Mouse (Mus musculus): ENCODE data around the gene Myadml2. TPM values are rescaled to one million over a fixed set of nuclear protein-coding genes. Genes with fewer than 3 reads are reported as not detected.

The Myadml2 gene
- polyA plus RNA-seq, 1 experiment from 2014 or later = not detected

DNA sequence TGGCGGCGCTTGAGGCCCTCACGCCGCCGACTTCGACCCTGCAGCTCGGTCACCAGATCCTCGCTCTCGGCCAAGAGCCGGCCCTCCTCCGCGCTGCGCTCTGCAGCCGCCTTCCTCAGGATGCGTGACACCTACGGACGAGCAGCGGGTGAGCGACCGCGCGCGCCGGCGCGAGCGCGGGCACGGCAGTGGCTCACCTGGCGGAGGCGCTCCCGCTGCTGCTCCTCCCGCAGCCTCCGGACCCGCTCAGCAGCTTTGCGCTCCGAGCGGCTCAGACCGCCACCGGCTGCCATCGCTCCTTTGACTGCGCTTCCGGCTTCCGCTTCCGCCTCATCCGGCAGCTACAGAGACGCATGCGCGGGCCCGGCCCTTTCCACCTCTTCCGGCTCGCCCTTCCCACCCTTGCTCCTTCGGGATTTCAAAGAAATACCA, 23.3 kb downstream of the Myadml2 start:
- Histone ChIP-seq H3K36me3 (peaks cover 69% of the 10 kb centered on the region), H3K4me1 (peaks cover 35% of the 10 kb centered on the region), H3K9me3 (replicated peaks) (no peaks in the 10 kb centered on the region), H3K27ac (replicated peaks) (peak overlapping the region; percentile 85), H3K4me3 (peak overlapping the region; percentile 97), H3K27me3 (ENCODE audit: low read depth, poor library complexity, severe bottlenecking) (no peaks in the 10 kb centered on the region)
- DNase-seq (ENCODE audit: low spot score) = peak; percentile 87
- WGBS = under 1% methylated on average over 52 of the region's 53 CpGs

DNA sequence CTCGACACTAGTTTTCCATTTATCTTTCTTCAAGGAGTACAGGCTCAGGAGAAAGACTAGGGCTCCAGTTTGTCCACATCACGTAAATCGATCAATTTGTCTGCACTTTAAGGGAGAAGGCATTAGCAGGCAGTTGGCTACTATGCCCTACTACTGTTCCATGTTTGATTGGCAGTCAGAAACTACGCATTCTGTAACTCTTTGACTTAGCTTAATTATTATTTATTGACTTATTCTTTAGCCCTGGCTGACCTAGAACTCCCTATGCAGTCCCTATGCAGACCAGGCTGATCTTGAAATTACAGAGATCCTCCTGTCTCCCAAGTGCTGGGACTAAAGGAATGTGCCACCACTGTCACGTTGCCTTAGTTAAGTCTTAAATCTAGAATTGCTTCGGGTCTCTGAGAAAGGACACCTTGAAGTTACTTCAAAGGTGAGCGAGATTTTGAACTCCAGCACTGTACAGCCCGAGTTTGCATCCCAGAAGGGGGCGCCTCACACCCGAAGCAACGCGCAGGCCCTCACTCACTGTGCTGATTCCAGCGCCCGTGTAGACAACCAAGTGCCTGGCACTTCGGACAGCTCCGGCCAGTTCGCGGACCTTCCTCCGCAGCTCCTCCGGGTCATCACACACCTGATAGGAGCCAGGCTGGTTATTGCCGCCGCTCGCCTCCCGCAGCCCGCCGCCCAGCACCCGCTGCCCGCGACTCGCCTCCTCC, 23.8 kb downstream of the Myadml2 start:
- DNase-seq (ENCODE audit: low spot score) = peak; percentile 62
- Histone ChIP-seq H3K36me3 (peaks cover 69% of the 10 kb centered on the region), H3K27me3 (ENCODE audit: low read depth, poor library complexity, severe bottlenecking) (no peaks in the 10 kb centered on the region), H3K4me1 (peaks cover 30% of the 10 kb centered on the region), H3K4me3 (peak overlapping the region; percentile 97), H3K27ac (replicated peaks) (peak overlapping the region; percentile 85), H3K9me3 (replicated peaks) (no peaks in the 10 kb centered on the region)
- 12% methylated on average over 30 of the region's 30 CpGs for WGBS

DNA sequence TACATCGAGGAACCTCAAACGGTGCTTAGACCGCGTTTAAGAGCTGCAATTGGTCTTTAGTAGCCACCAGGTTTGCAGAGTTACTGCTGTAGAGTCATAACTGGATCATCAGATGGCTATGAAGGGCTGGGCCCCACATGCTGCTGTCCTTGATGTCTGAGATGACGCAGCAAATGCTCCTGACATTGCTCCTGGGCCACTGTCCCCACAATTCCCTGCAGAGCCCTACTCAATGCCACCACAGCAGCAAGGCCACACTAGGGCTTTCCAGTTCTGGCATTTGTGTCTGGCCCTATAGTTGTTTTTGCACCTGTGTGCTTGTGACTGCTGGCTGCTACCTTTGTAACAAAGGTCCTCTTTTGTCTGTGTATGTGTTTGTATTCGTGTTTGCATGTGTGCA, 25.2 kb downstream of the Myadml2 start:
- Histone ChIP-seq H3K4me1 (peaks cover 34% of the 10 kb centered on the region), H3K9me3 (replicated peaks) (no peaks in the 10 kb centered on the region), H3K36me3 (peaks cover 72% of the 10 kb centered on the region), H3K27ac (replicated peaks) (no peak overlapping the region), H3K4me3 (no peak overlapping the region), H3K27me3 (ENCODE audit: low read depth, poor library complexity, severe bottlenecking) (no peaks in the 10 kb centered on the region)
- WGBS = 92% methylated on average over 6 of the region's 6 CpGs
- DNase-seq (ENCODE audit: low spot score) = no peak

DNA sequence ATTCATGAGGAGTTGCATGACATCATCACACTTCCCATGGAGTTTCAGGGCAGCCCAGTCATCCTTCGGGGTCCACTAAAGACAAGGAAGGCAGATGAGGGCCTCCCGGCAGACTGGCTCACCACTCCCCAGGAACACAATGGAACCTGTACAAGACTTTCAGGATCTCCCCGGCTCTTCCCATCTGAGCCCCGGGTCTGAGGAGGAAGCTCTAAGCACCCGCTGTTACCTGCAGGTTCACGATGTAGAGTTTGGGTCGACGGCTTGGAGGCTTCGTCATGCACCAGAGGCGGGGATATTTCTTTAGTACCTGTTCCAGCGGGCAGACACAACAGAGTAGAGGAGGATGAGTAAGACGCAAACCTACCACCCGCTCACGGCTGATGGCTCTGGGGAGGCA, 27.8 kb downstream of the Myadml2 start:
- H3K9me3 ChIP-seq (replicated peaks) = no peaks in the 10 kb centered on the region
- H3K4me1 ChIP-seq = peaks cover 47% of the 10 kb centered on the region
- peaks cover 66% of the 10 kb centered on the region for H3K36me3 ChIP-seq
- no peak for DNase-seq (ENCODE audit: low spot score)
- no peak overlapping the region for H3K4me3 ChIP-seq
- H3K27ac ChIP-seq (replicated peaks) = no peak overlapping the region
- no peaks in the 10 kb centered on the region for H3K27me3 ChIP-seq (ENCODE audit: low read depth, poor library complexity, severe bottlenecking)
- WGBS = 94% methylated on average over 14 of the region's 14 CpGs

- H3K36me3 ChIP-seq = peaks cover 78% of the 10 kb centered on the region
- peak overlapping the region; percentile 89 for H3K27ac ChIP-seq (replicated peaks)
- H3K9me3 ChIP-seq (replicated peaks) = no peaks in the 10 kb centered on the region
- peaks cover 38% of the 10 kb centered on the region for H3K4me1 ChIP-seq
- 95% methylated on average over 25 of the region's 25 CpGs for WGBS
- no peaks in the 10 kb centered on the region for H3K27me3 ChIP-seq (ENCODE audit: low read depth, poor library complexity, severe bottlenecking)
- no peak for DNase-seq (ENCODE audit: low spot score)
- peak overlapping the region; percentile 83; the same call in 1 of the 2 replicates for H3K4me3 ChIP-seq
Observed at GRCm38 (mm10) chr11:120618619-120619535, 29.1 kb downstream of the Myadml2 start.

- Histone ChIP-seq H3K4me3 (peak within 1 kb of the TSS; percentile 83), H3K9me3 (replicated peaks) (no peaks in the 10 kb centered on the region), H3K27ac (replicated peaks) (peak within 1 kb of the TSS; percentile 89), H3K27me3 (ENCODE audit: low read depth, poor library complexity, severe bottlenecking) (no peaks in the 10 kb centered on the region), H3K4me1 (peaks cover 34% of the 10 kb centered on the region), H3K36me3 (peaks cover 81% of the 10 kb centered on the region)
- WGBS = under 1% methylated on average over 55 of the region's 56 CpGs
- peak; percentile 90 for DNase-seq (ENCODE audit: low spot score)
Observed at GRCm38 (mm10) chr11:120617519-120618112, 30.3 kb downstream of the Myadml2 start, which contains the start of gene Pcyt2. Gene Pcyt2 (minus strand): TSS chr11:120617936.

GRCm38 (mm10) chr11:120616617-120617294, 31.2 kb downstream of the Myadml2 start:
- no peaks in the 10 kb centered on the region for H3K27me3 ChIP-seq (ENCODE audit: low read depth, poor library complexity, severe bottlenecking)
- DNase-seq (ENCODE audit: low spot score) = no peak
- peaks cover 81% of the 10 kb centered on the region for H3K36me3 ChIP-seq
- peak overlapping the region; percentile 89 for H3K27ac ChIP-seq (replicated peaks)
- H3K4me1 ChIP-seq = peaks cover 34% of the 10 kb centered on the region
- no peaks in the 10 kb centered on the region for H3K9me3 ChIP-seq (replicated peaks)
- H3K4me3 ChIP-seq = peak overlapping the region; percentile 83
- WGBS = 57% methylated on average over 4 of the region's 4 CpGs

DNA sequence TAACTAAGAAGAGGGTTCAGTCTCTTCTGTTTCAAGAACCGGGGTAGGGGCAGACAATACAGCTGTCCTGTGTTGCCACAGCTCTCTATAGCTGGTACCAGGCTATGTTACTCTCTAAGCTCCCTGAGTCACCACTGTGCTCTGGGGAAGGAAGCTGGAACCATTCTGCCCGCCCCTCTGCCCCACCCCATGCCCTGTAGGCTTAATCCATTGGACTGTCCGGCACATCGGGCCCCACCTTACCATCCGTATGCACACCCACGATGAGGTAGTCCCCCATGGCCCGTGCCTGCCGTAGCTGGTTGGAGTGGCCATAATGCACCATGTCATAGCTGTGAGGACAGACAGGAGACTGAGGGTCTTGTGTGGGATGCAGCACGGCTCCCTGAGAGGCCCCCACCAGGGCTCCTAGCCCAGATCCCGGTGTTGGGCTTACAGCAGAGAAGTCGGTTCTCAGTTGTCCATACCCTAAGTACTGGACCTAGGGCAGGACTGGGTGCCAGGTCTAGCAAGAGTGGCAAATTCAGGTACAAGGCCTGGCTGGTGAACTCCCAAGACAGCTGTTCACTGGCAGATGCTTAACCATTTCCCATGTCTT, 32.3 kb downstream of the Myadml2 start:
- Histone ChIP-seq H3K9me3 (replicated peaks) (no peaks in the 10 kb centered on the region), H3K36me3 (peaks cover 81% of the 10 kb centered on the region), H3K4me3 (peak overlapping the region; percentile 20; the same call in 1 of the 2 replicates), H3K27ac (replicated peaks) (no peak overlapping the region), H3K27me3 (ENCODE audit: low read depth, poor library complexity, severe bottlenecking) (no peaks in the 10 kb centered on the region), H3K4me1 (peaks cover 34% of the 10 kb centered on the region)
- 92% methylated on average over 11 of the region's 11 CpGs for WGBS
- DNase-seq (ENCODE audit: low spot score) = no peak

GRCm38 (mm10) chr11:120615167-120615566, 32.8 kb downstream of the Myadml2 start:
- H3K36me3 ChIP-seq = peaks cover 81% of the 10 kb centered on the region
- WGBS = 95% methylated on average over 6 of the region's 6 CpGs
- peaks cover 34% of the 10 kb centered on the region for H3K4me1 ChIP-seq
- DNase-seq (ENCODE audit: low spot score) = no peak
- H3K27me3 ChIP-seq (ENCODE audit: low read depth, poor library complexity, severe bottlenecking) = no peaks in the 10 kb centered on the region
- H3K9me3 ChIP-seq (replicated peaks) = no peaks in the 10 kb centered on the region
- H3K27ac ChIP-seq (replicated peaks) = no peak overlapping the region
- 0 out of 2 replicates have a peak overlapping the region, but pooled peaks have one; percentile 20 for H3K4me3 ChIP-seq

GRCm38 (mm10) chr11:120613976-120614375, 34.0 kb downstream of the Myadml2 start:
- Histone ChIP-seq H3K4me3 (0 out of 2 replicates have a peak overlapping the region, but pooled peaks have one; percentile 9), H3K27ac (replicated peaks) (no peak overlapping the region), H3K36me3 (peaks cover 80% of the 10 kb centered on the region), H3K27me3 (ENCODE audit: low read depth, poor library complexity, severe bottlenecking) (peaks cover 9% of the 10 kb centered on the region), H3K4me1 (peaks cover 43% of the 10 kb centered on the region), H3K9me3 (replicated peaks) (no peaks in the 10 kb centered on the region)
- WGBS = 89% methylated on average over 8 of the region's 8 CpGs
- DNase-seq (ENCODE audit: low spot score) = no peak

DNA sequence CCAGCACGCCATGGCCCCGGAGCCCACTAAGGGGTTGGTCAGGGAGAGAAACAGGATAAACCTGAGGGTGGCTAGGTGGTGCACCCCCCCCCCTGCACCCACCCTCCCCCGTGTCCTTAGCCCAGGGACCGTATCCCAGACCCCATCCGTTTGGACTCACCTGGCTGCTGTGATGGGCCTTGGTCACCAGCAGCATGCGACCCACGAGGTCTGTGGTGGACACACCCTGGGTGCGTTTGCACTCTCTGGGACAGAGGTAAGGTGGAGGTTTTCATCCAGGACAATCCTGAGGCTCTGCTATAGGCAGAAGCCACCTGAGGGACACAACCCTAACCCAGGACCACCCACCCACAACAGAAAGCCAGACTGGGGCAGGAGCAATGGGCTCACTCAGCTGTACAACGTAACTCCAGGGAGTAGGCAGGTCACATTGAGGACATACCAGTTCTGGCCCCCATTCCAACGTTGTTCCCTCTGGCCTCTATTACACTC, 34.4 kb downstream of the Myadml2 start:
- Histone ChIP-seq H3K36me3 (peaks cover 76% of the 10 kb centered on the region), H3K4me3 (no peak overlapping the region), H3K27me3 (ENCODE audit: low read depth, poor library complexity, severe bottlenecking) (peaks cover 14% of the 10 kb centered on the region), H3K4me1 (peaks cover 47% of the 10 kb centered on the region), H3K9me3 (replicated peaks) (no peaks in the 10 kb centered on the region), H3K27ac (replicated peaks) (no peak overlapping the region)
- no peak for DNase-seq (ENCODE audit: low spot score)
- WGBS = 91% methylated on average over 10 of the region's 10 CpGs
